Mouse (Mus musculus) ES-Bruce4 (cell line): ENCODE results near the gene Ccdc141. TPM values are rescaled to one million over a fixed set of nuclear protein-coding genes. Genes with fewer than 3 reads are reported as not detected.

ENCODE experiments used
- H3K27ac ChIP-seq: 2 replicates; pipeline ENCODE4 v1.5.1; 2012; ENCODE audit warnings: low read length, inconsistent platforms; ENCODE audit not compliant: insufficient read depth
- H3K27me3 ChIP-seq: 2 replicates; pipeline ENCODE4 v1.6.1; 2012; ENCODE audit warnings: mild to moderate bottlenecking, low read length, inconsistent platforms; ENCODE audit not compliant: control insufficient read depth, poor library complexity, insufficient read depth, severe bottlenecking
- H3K36me3 ChIP-seq: 2 replicates; pipeline ENCODE4 v1.6.1; 2012; ENCODE audit warnings: inconsistent platforms, mild to moderate bottlenecking, low read length, moderate library complexity; ENCODE audit not compliant: control insufficient read depth, poor library complexity, insufficient read depth, severe bottlenecking
- H3K4me1 ChIP-seq: one replicate; pipeline ENCODE4 v1.8.1; 2011; ENCODE audit warnings: low read length; ENCODE audit not compliant: control insufficient read depth, insufficient read depth
- H3K4me3 ChIP-seq: 2 replicates; pipeline ENCODE4 v1.5.1; 2011; ENCODE audit warnings: low read depth, mild to moderate bottlenecking, low read length
- H3K9ac ChIP-seq: 2 replicates; pipeline ENCODE4 v1.6.1; 2012; ENCODE audit warnings: low read depth, mild to moderate bottlenecking, inconsistent platforms; ENCODE audit not compliant: poor library complexity, severe bottlenecking
- H3K9me3 ChIP-seq: replicated peaks from 2 replicates; pipeline ENCODE4 v1.6.1; 2012; ENCODE audit warnings: mild to moderate bottlenecking, low read length, inconsistent platforms; ENCODE audit not compliant: control insufficient read depth, poor library complexity, insufficient read depth, severe bottlenecking
- CTCF ChIP-seq: IDR thresholded peaks from one replicate; pipeline ENCODE4 v1.8.1; 2011; ENCODE audit warnings: low read depth, low read length
- EP300 ChIP-seq: IDR thresholded peaks from 2 replicates; pipeline ENCODE4 v1.6.1; 2011; ENCODE audit warnings: low read depth, low read length; ENCODE audit not compliant: insufficient read depth
- POLR2A ChIP-seq: IDR thresholded peaks from one replicate; pipeline ENCODE4 v1.8.1; 2011; ENCODE audit warnings: low read length; ENCODE audit not compliant: insufficient read depth
- polyA plus RNA-seq: library from polyadenylated mRNA; stranded (reverse); fragments of >200 nt; gene quantifications from 2 replicates; pipeline ENCODE4 v1.2.4, GENCODE M21; 2011; ENCODE audit warnings: low read depth; ENCODE audit not compliant: missing spikeins, insufficient read depth, insufficient read length

Gene Ccdc141
- polyA plus RNA-seq, 1 experiment: 6.6 TPM

GRCm38 (mm10) chr2:76970669-76971068 is 199.8 kb downstream of the Ccdc141 start:
- TF ChIP-seq POLR2A: no peak
- TF ChIP-seq CTCF: no peak
- TF ChIP-seq EP300: no peak
- Histone ChIP-seq H3K9me3 (no peaks in the 10 kb centered on the region), H3K27ac (no peak overlapping the region), H3K4me1 (no peaks in the 10 kb centered on the region), H3K36me3 (no peaks in the 10 kb centered on the region), H3K4me3 (no peak overlapping the region), H3K27me3 (no peaks in the 10 kb centered on the region), H3K9ac (no peak overlapping the region)

- H3K9me3 ChIP-seq: no peaks in the 10 kb centered on the region
- no peak overlapping the region for H3K9ac ChIP-seq
- no peak overlapping the region for H3K27ac ChIP-seq
- H3K27me3 ChIP-seq: no peaks in the 10 kb centered on the region
- H3K4me1 ChIP-seq: no peaks in the 10 kb centered on the region
- H3K36me3 ChIP-seq: no peaks in the 10 kb centered on the region
- TF ChIP-seq EP300: no peak
- TF ChIP-seq POLR2A: no peak
- no peak for TF ChIP-seq CTCF
- H3K4me3 ChIP-seq: no peak overlapping the region
Observed at GRCm38 (mm10) chr2:76970204-76970603, 200.2 kb downstream of the Ccdc141 start.

GRCm38 (mm10) chr2:76969637-76970036 is 200.8 kb downstream of the Ccdc141 start:
- no peaks in the 10 kb centered on the region for H3K4me1 ChIP-seq
- H3K36me3 ChIP-seq: no peaks in the 10 kb centered on the region
- H3K27ac ChIP-seq: no peak overlapping the region
- H3K9me3 ChIP-seq: no peaks in the 10 kb centered on the region
- H3K4me3 ChIP-seq: no peak overlapping the region
- no peaks in the 10 kb centered on the region for H3K27me3 ChIP-seq
- no peak overlapping the region for H3K9ac ChIP-seq
- TF ChIP-seq CTCF (no peak), POLR2A (no peak), EP300 (no peak)

- H3K4me3 ChIP-seq: no peak overlapping the region
- TF ChIP-seq CTCF (peak; percentile 82), EP300 (no peak), POLR2A (no peak)
Observed at GRCm38 (mm10) chr2:76968919-76969318, 201.5 kb downstream of the Ccdc141 start.

GRCm38 (mm10) chr2:76966582-76966981 is 203.9 kb downstream of the Ccdc141 start:
- no peaks in the 10 kb centered on the region for H3K36me3 ChIP-seq
- TF ChIP-seq EP300: no peak
- TF ChIP-seq CTCF: no peak
- TF ChIP-seq POLR2A: no peak
- no peak overlapping the region for H3K9ac ChIP-seq
- no peak overlapping the region for H3K27ac ChIP-seq
- H3K27me3 ChIP-seq: no peaks in the 10 kb centered on the region
- no peak overlapping the region for H3K4me3 ChIP-seq
- no peaks in the 10 kb centered on the region for H3K9me3 ChIP-seq
- no peaks in the 10 kb centered on the region for H3K4me1 ChIP-seq

More at GRCm38 (mm10) chr2:76968919-76969318, 201.5 kb downstream of the Ccdc141 start:
- no peak overlapping the region for H3K27ac ChIP-seq
- no peaks in the 10 kb centered on the region for H3K36me3 ChIP-seq
- no peaks in the 10 kb centered on the region for H3K4me1 ChIP-seq
- no peaks in the 10 kb centered on the region for H3K27me3 ChIP-seq
- H3K9ac ChIP-seq: no peak overlapping the region
- H3K9me3 ChIP-seq: no peaks in the 10 kb centered on the region

GRCm38 (mm10) chr2:76966013-76966412 is 204.4 kb downstream of the Ccdc141 start:
- no peaks in the 10 kb centered on the region for H3K36me3 ChIP-seq
- TF ChIP-seq POLR2A (no peak), EP300 (no peak), CTCF (no peak)
- no peak overlapping the region for H3K4me3 ChIP-seq
- no peak overlapping the region for H3K27ac ChIP-seq
- no peaks in the 10 kb centered on the region for H3K27me3 ChIP-seq
- no peaks in the 10 kb centered on the region for H3K9me3 ChIP-seq
- no peak overlapping the region for H3K9ac ChIP-seq
- no peaks in the 10 kb centered on the region for H3K4me1 ChIP-seq
